Mouse (Mus musculus): Measurements from ENCODE around the gene Ino80e. TPM values are rescaled to one million over a fixed set of nuclear protein-coding genes. Genes with fewer than 3 reads are reported as not detected.

The Ino80e gene
- polyA plus RNA-seq (2017; shearing (Covaris generic)) = 95.0 TPM

DNA sequence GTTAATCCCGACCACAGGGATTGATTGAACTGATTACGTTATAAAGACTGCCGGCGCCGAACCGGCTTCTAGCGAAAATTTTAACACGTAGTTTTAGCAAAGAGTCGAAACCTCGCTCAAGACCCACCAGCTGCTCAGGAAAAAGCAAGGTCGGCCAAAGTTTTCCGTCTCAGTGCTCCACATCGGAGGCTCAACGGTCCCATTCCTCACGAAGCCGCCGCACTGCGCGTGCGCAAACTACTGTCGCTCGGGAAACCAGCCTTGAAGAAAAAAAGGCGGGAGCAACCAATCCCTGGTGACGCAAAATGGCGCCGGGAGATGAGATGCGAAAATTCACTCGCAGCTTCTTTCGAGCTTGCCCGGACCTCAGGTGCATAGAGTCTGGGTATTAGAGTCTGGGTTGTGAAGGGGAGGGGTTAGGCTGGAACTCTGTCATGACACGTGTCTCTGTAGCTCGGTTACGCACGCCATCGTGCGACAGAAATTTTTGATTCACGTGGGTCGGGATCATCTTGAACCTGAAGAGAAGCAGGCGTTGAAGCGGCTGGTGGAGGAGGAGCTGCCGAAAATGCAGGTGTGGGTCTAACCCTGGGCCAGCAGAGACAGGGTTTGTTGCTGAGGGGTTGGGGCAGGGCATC, at the start of gene Ino80e:
TSS of gene Ino80e (minus strand) at position 231 of the 638 bp plus-strand sequence.

GRCm38 (mm10) chr7:126884286-126885164, 22.3 kb upstream of the Ino80e start, which contains the start of gene Taok2:
Gene Taok2, minus strand, starts transcription at chr7:126884703.

DNA sequence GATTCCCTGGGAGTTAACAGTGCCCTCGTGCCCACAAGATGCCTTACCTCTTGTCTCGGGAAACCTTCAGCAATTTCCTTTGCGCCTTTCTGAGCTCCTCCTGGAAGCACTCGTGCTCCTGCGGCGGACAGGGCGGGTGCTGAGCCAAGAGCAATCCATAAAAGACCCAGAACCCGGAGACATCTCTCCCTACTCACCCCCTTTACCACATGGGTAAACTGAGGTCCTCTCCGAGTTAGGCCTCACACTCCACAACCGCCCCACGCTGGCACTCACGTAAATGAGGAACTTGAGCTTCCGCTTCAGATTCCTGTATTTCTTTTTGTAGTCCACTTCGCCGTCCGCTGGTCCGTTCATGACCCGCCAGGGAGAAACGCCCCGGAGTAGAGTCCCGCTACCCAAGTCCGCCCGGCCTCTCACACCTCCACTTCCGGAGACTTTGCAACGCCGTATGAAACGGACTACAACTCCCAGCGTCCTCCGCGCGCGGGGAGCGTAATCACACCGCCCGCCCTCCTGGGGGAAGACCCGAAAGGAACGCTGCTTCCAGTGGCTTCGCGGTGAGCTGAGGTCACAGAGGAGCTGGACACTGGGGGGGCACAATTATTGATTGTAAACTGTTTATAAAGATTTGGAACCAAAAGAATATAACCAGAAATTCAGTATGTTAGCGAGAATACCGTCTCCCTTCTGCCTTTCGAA, 597 bp downstream of the Ino80e start, which contains the start of gene Hirip3:
TSS of gene Hirip3 (plus strand) at position 544 of the 702 bp plus-strand sequence.

GRCm38 (mm10) chr7:126847116-126847420, 15.1 kb downstream of the Ino80e start, which contains the start of gene Doc2a:
Gene Doc2a, plus strand, starts transcription at chr7:126847416.

GRCm38 (mm10) chr7:126831539-126831938, 30.6 kb downstream of the Ino80e start, which contains the start of gene 4930451I11Rik:
Gene 4930451I11Rik, minus strand, starts transcription at chr7:126831639.

Other genes with a start within 250 kb of the Ino80e start
- gene Nupr1, start 231.5 kb downstream of the Ino80e start, polyA plus RNA-seq (2017; shearing (Covaris generic)) = 0.34 TPM
- 101 TPM for gene Sgf29, start 213.1 kb downstream of the Ino80e start, polyA plus RNA-seq (2017; shearing (Covaris generic))
- gene Sult1a1, start 185.9 kb downstream of the Ino80e start, polyA plus RNA-seq (2017; shearing (Covaris generic)) = 0.96 TPM
- 118 TPM for gene Bola2, start 167.0 kb downstream of the Ino80e start, polyA plus RNA-seq (2017; shearing (Covaris generic))
- 9.2 TPM for gene Slx1b, start 166.6 kb downstream of the Ino80e start, polyA plus RNA-seq (2017; shearing (Covaris generic))
- gene Coro1a, start 154.6 kb downstream of the Ino80e start, polyA plus RNA-seq (2017; shearing (Covaris generic)) = 3,348 TPM
- 35.2 TPM for gene Mapk3, start 102.8 kb downstream of the Ino80e start, polyA plus RNA-seq (2017; shearing (Covaris generic))
- 1.7 TPM for gene Gdpd3, start 96.0 kb downstream of the Ino80e start, polyA plus RNA-seq (2017; shearing (Covaris generic))
- gene Ypel3, start 85.4 kb downstream of the Ino80e start, polyA plus RNA-seq (2017; shearing (Covaris generic)) = 606 TPM
- 4.3 TPM for gene Tbx6, start 80.9 kb downstream of the Ino80e start, polyA plus RNA-seq (2017; shearing (Covaris generic))
- 417 TPM for gene Ppp4c, start 69.9 kb downstream of the Ino80e start, polyA plus RNA-seq (2017; shearing (Covaris generic))
- gene Fam57b, start 64.7 kb downstream of the Ino80e start, polyA plus RNA-seq (2017; shearing (Covaris generic)) = not detected
- not detected for gene 4930451I11Rik, start 30.7 kb downstream of the Ino80e start, polyA plus RNA-seq (2017; shearing (Covaris generic))
- gene Doc2a, start 15.0 kb downstream of the Ino80e start, polyA plus RNA-seq (2017; shearing (Covaris generic)) = 0.14 TPM
- 7.3 TPM for gene Hirip3, start 405 bp downstream of the Ino80e start, polyA plus RNA-seq (2017; shearing (Covaris generic))
- gene Taok2, start 22.3 kb upstream of the Ino80e start, polyA plus RNA-seq (2017; shearing (Covaris generic)) = 45.7 TPM
- gene Tmem219, start 60.5 kb upstream of the Ino80e start, polyA plus RNA-seq (2017; shearing (Covaris generic)) = 44.7 TPM
- 39.8 TPM for gene Kctd13, start 66.5 kb upstream of the Ino80e start, polyA plus RNA-seq (2017; shearing (Covaris generic))
- 0.18 TPM for gene Asphd1, start 87.2 kb upstream of the Ino80e start, polyA plus RNA-seq (2017; shearing (Covaris generic))
- 1.4 TPM for gene Sez6l2, start 88.2 kb upstream of the Ino80e start, polyA plus RNA-seq (2017; shearing (Covaris generic))
- gene Cdipt, start 113.5 kb upstream of the Ino80e start, polyA plus RNA-seq (2017; shearing (Covaris generic)) = 306 TPM
- 0.89 TPM for gene Cdiptos, start 113.7 kb upstream of the Ino80e start, polyA plus RNA-seq (2017; shearing (Covaris generic))
- 39.6 TPM for gene Mvp, start 152.2 kb upstream of the Ino80e start, polyA plus RNA-seq (2017; shearing (Covaris generic))
- gene Pagr1b, start 154.1 kb upstream of the Ino80e start, polyA plus RNA-seq (2017; shearing (Covaris generic)) = 1.6 TPM
- 122 TPM for gene Pagr1a, start 155.0 kb upstream of the Ino80e start, polyA plus RNA-seq (2017; shearing (Covaris generic))
- gene Gm42742, start 158.7 kb upstream of the Ino80e start, polyA plus RNA-seq (2017; shearing (Covaris generic)) = 42.9 TPM
- gene Prrt2, start 158.8 kb upstream of the Ino80e start, polyA plus RNA-seq (2017; shearing (Covaris generic)) = 14.4 TPM
- 176 TPM for gene Maz, start 164.7 kb upstream of the Ino80e start, polyA plus RNA-seq (2017; shearing (Covaris generic))
- gene Kif22, start 180.1 kb upstream of the Ino80e start, polyA plus RNA-seq (2017; shearing (Covaris generic)) = 10.7 TPM
- not detected for gene Zg16, start 225.0 kb upstream of the Ino80e start, polyA plus RNA-seq (2017; shearing (Covaris generic))
- gene AI467606, start 229.0 kb upstream of the Ino80e start, polyA plus RNA-seq (2017; shearing (Covaris generic)) = 327 TPM

Measured in CD4-positive, CD25-positive, alpha-beta regulatory T cell (primary cell).